Mouse (Mus musculus): Measurements from ENCODE around the gene Lst1. TPM values are rescaled to one million over a fixed set of nuclear protein-coding genes. Genes with fewer than 3 reads are reported as not detected.

Lst1 gene
- polyA plus RNA-seq, 1 experiment = 49.6 TPM

- no peaks in the 10 kb centered on the region for H3K27me3 ChIP-seq (ENCODE audit: control insufficient read depth, insufficient read depth, low read length)
- no peak overlapping the region for H3K4me3 ChIP-seq (ENCODE audit: control insufficient read depth, insufficient read depth, low read length)
- no peak for DNase-seq
- H3K27ac ChIP-seq (ENCODE audit: control insufficient read depth, insufficient read depth, low read length) = no peak overlapping the region
- no peaks in the 10 kb centered on the region for H3K4me1 ChIP-seq (replicated peaks; ENCODE audit: control insufficient read depth, insufficient read depth, low read length)
- TF ChIP-seq CTCF (IDR thresholded peaks at IDR 0.05; ENCODE audit: borderline replicate concordance, control insufficient read depth, extremely low read depth, insufficient read depth, low read length, poor library complexity) (no peak), POLR2A (IDR thresholded peaks at IDR 0.05; ENCODE audit: control insufficient read depth, extremely low read depth, insufficient read depth, low read length, poor library complexity) (no peak)
- peaks cover 95% of the 10 kb centered on the region for H3K36me3 ChIP-seq (ENCODE audit: control insufficient read depth, insufficient read depth, low read length)
- WGBS = 95% methylated on average over 9 of the region's 9 CpGs
Observed at GRCm38 (mm10) chr17:35153077-35153476, 35.2 kb downstream of the Lst1 start.

- H3K4me3 ChIP-seq (ENCODE audit: control insufficient read depth, insufficient read depth, low read length) = no peak overlapping the region
- no peaks in the 10 kb centered on the region for H3K4me1 ChIP-seq (replicated peaks; ENCODE audit: control insufficient read depth, insufficient read depth, low read length)
- H3K36me3 ChIP-seq (ENCODE audit: control insufficient read depth, insufficient read depth, low read length) = peaks cover 91% of the 10 kb centered on the region
- H3K27ac ChIP-seq (ENCODE audit: control insufficient read depth, insufficient read depth, low read length) = no peak overlapping the region
- no peak for TF ChIP-seq POLR2A (IDR thresholded peaks at IDR 0.05; ENCODE audit: control insufficient read depth, extremely low read depth, insufficient read depth, low read length, poor library complexity)
- TF ChIP-seq CTCF (IDR thresholded peaks at IDR 0.05; ENCODE audit: borderline replicate concordance, control insufficient read depth, extremely low read depth, insufficient read depth, low read length, poor library complexity) = no peak
- 97% methylated on average over 4 of the region's 4 CpGs for WGBS
- H3K27me3 ChIP-seq (ENCODE audit: control insufficient read depth, insufficient read depth, low read length) = no peaks in the 10 kb centered on the region
- no peak for DNase-seq
Observed at GRCm38 (mm10) chr17:35152121-35152520, 36.1 kb downstream of the Lst1 start.

GRCm38 (mm10) chr17:35147922-35148639 is 40.2 kb downstream of the Lst1 start:
- no peak overlapping the region for H3K4me3 ChIP-seq (ENCODE audit: control insufficient read depth, insufficient read depth, low read length)
- H3K36me3 ChIP-seq (ENCODE audit: control insufficient read depth, insufficient read depth, low read length) = peaks cover 91% of the 10 kb centered on the region
- H3K27ac ChIP-seq (ENCODE audit: control insufficient read depth, insufficient read depth, low read length) = no peak overlapping the region

GRCm38 (mm10) chr17:35147348-35147747 is 40.9 kb downstream of the Lst1 start:
- H3K27me3 ChIP-seq (ENCODE audit: control insufficient read depth, insufficient read depth, low read length) = no peaks in the 10 kb centered on the region
- no peaks in the 10 kb centered on the region for H3K4me1 ChIP-seq (replicated peaks; ENCODE audit: control insufficient read depth, insufficient read depth, low read length)
- H3K36me3 ChIP-seq (ENCODE audit: control insufficient read depth, insufficient read depth, low read length) = peaks cover 91% of the 10 kb centered on the region
- WGBS = 86% methylated on average over 3 of the region's 3 CpGs
- TF ChIP-seq POLR2A (IDR thresholded peaks at IDR 0.05; ENCODE audit: control insufficient read depth, extremely low read depth, insufficient read depth, low read length, poor library complexity) (no peak), CTCF (IDR thresholded peaks at IDR 0.05; ENCODE audit: borderline replicate concordance, control insufficient read depth, extremely low read depth, insufficient read depth, low read length, poor library complexity) (no peak)
- H3K27ac ChIP-seq (ENCODE audit: control insufficient read depth, insufficient read depth, low read length) = no peak overlapping the region
- DNase-seq = no peak
- H3K4me3 ChIP-seq (ENCODE audit: control insufficient read depth, insufficient read depth, low read length) = no peak overlapping the region

More at GRCm38 (mm10) chr17:35147922-35148639, 40.2 kb downstream of the Lst1 start:
- 77% methylated on average over 5 of the region's 5 CpGs for WGBS
- H3K27me3 ChIP-seq (ENCODE audit: control insufficient read depth, insufficient read depth, low read length) = no peaks in the 10 kb centered on the region
- no peak for TF ChIP-seq CTCF (IDR thresholded peaks at IDR 0.05; ENCODE audit: borderline replicate concordance, control insufficient read depth, extremely low read depth, insufficient read depth, low read length, poor library complexity)
- TF ChIP-seq POLR2A (IDR thresholded peaks at IDR 0.05; ENCODE audit: control insufficient read depth, extremely low read depth, insufficient read depth, low read length, poor library complexity) = no peak
- no peak for DNase-seq
- no peaks in the 10 kb centered on the region for H3K4me1 ChIP-seq (replicated peaks; ENCODE audit: control insufficient read depth, insufficient read depth, low read length)

GRCm38 (mm10) chr17:35146139-35146538 is 42.1 kb downstream of the Lst1 start:
- WGBS = 92% methylated on average over 5 of the region's 5 CpGs
- Histone ChIP-seq H3K27ac (ENCODE audit: control insufficient read depth, insufficient read depth, low read length) (no peak overlapping the region), H3K4me3 (ENCODE audit: control insufficient read depth, insufficient read depth, low read length) (no peak overlapping the region), H3K36me3 (ENCODE audit: control insufficient read depth, insufficient read depth, low read length) (peaks cover 91% of the 10 kb centered on the region), H3K4me1 (replicated peaks; ENCODE audit: control insufficient read depth, insufficient read depth, low read length) (no peaks in the 10 kb centered on the region), H3K27me3 (ENCODE audit: control insufficient read depth, insufficient read depth, low read length) (no peaks in the 10 kb centered on the region)
- no peak for TF ChIP-seq POLR2A (IDR thresholded peaks at IDR 0.05; ENCODE audit: control insufficient read depth, extremely low read depth, insufficient read depth, low read length, poor library complexity)
- TF ChIP-seq CTCF (IDR thresholded peaks at IDR 0.05; ENCODE audit: borderline replicate concordance, control insufficient read depth, extremely low read depth, insufficient read depth, low read length, poor library complexity) = no peak
- no peak for DNase-seq

GRCm38 (mm10) chr17:35141971-35142370 is 46.3 kb downstream of the Lst1 start:
- no peak for DNase-seq
- Histone ChIP-seq H3K36me3 (ENCODE audit: control insufficient read depth, insufficient read depth, low read length) (peaks cover 85% of the 10 kb centered on the region), H3K27ac (ENCODE audit: control insufficient read depth, insufficient read depth, low read length) (no peak overlapping the region), H3K4me1 (replicated peaks; ENCODE audit: control insufficient read depth, insufficient read depth, low read length) (no peaks in the 10 kb centered on the region), H3K27me3 (ENCODE audit: control insufficient read depth, insufficient read depth, low read length) (no peaks in the 10 kb centered on the region), H3K4me3 (ENCODE audit: control insufficient read depth, insufficient read depth, low read length) (no peak overlapping the region)
- TF ChIP-seq POLR2A (IDR thresholded peaks at IDR 0.05; ENCODE audit: control insufficient read depth, extremely low read depth, insufficient read depth, low read length, poor library complexity) = no peak
- no peak for TF ChIP-seq CTCF (IDR thresholded peaks at IDR 0.05; ENCODE audit: borderline replicate concordance, control insufficient read depth, extremely low read depth, insufficient read depth, low read length, poor library complexity)
- 95% methylated on average over 6 of the region's 6 CpGs for WGBS
